Mouse (Mus musculus) stomach, embryonic 14.5 days (tissue): Measurements from ENCODE around the gene Zbtb5. TPM values are rescaled to one million over a fixed set of nuclear protein-coding genes. Genes with fewer than 3 reads are reported as not detected.
"Not testable (repeated sequence)": the region's sequence is repeated elsewhere in the genome, so short reads cannot be mapped to it uniquely, and the experiment has no call there.

Experiments
- ATAC-seq: fragments of 200-750 bp; cut with Nextera tagmentation; 2 replicates; pipeline ENCODE4 v1.8.0; 2017; ENCODE audit warnings: low read depth, moderate TSS enrichment; ENCODE audit not compliant: insufficient number of reproducible peaks, insufficient read depth, low FRiP score
- H3K27ac ChIP-seq: fragments of 300-500 bp; sonication (generic); 2 replicates; pipeline ENCODE4 v1.5.1; 2014; ENCODE audit warnings: mild to moderate bottlenecking, low read length, moderate library complexity, mixed read lengths
- H3K27me3 ChIP-seq: fragments of 300-500 bp; sonication (generic); 2 replicates; pipeline ENCODE4 v1.6.1; 2014; ENCODE audit warnings: low read length, control low read depth, mixed read lengths; ENCODE audit not compliant: control insufficient read depth, insufficient read depth
- H3K36me3 ChIP-seq: fragments of 300-500 bp; sonication (generic); 2 replicates; pipeline ENCODE4 v1.6.1; 2014; ENCODE audit warnings: mild to moderate bottlenecking, control low read depth, low read length, moderate library complexity, mixed read lengths; ENCODE audit not compliant: control insufficient read depth, insufficient read depth
- H3K4me1 ChIP-seq: fragments of 300-500 bp; sonication (generic); 2 replicates; pipeline ENCODE4 v1.6.1; 2014; ENCODE audit warnings: low read length, control low read depth, mixed read lengths; ENCODE audit not compliant: control insufficient read depth, insufficient read depth
- H3K4me2 ChIP-seq: fragments of 300-500 bp; sonication (generic); replicated peaks from 2 replicates; pipeline ENCODE4 v1.6.1; 2014; ENCODE audit warnings: low read depth, low read length, control low read depth
- H3K4me3 ChIP-seq: fragments of 300-500 bp; sonication (generic); 2 replicates; pipeline ENCODE4 v1.5.1; 2014; ENCODE audit warnings: low read depth, low read length, control low read depth
- H3K9ac ChIP-seq: fragments of 300-500 bp; sonication (generic); replicated peaks from 2 replicates; pipeline ENCODE4 v1.6.1; 2014; ENCODE audit warnings: low read depth, mild to moderate bottlenecking, control low read depth, low read length, moderate library complexity, mixed read lengths
- H3K9me3 ChIP-seq: fragments of 300-500 bp; sonication (generic); 2 replicates; pipeline ENCODE4 v1.6.1; 2016; ENCODE audit warnings: low read depth, low read length, control low read depth; ENCODE audit not compliant: control insufficient read depth
- WGBS: fragments of 180-500 bp; shearing (Covaris S2); extraction: QIAGEN DNeasy Blood & Tissue Kit; methylation state at CpG from one replicate; pipeline ENCODE4 v1.1.7; 2014; 5-methylcytosine and 5-hydroxymethylcytosine counted together
- polyA plus RNA-seq: library from polyadenylated mRNA; unstranded; fragments of >200 nt; fragmentation: Nextera tagmentation; extraction: Ambion mirVana; gene quantifications from 2 replicates; pipeline ENCODE4 v1.2.1, GENCODE M21; 2014

Gene Zbtb5
- 25.4 and 25.6 TPM in 2 replicates for polyA plus RNA-seq

DNA sequence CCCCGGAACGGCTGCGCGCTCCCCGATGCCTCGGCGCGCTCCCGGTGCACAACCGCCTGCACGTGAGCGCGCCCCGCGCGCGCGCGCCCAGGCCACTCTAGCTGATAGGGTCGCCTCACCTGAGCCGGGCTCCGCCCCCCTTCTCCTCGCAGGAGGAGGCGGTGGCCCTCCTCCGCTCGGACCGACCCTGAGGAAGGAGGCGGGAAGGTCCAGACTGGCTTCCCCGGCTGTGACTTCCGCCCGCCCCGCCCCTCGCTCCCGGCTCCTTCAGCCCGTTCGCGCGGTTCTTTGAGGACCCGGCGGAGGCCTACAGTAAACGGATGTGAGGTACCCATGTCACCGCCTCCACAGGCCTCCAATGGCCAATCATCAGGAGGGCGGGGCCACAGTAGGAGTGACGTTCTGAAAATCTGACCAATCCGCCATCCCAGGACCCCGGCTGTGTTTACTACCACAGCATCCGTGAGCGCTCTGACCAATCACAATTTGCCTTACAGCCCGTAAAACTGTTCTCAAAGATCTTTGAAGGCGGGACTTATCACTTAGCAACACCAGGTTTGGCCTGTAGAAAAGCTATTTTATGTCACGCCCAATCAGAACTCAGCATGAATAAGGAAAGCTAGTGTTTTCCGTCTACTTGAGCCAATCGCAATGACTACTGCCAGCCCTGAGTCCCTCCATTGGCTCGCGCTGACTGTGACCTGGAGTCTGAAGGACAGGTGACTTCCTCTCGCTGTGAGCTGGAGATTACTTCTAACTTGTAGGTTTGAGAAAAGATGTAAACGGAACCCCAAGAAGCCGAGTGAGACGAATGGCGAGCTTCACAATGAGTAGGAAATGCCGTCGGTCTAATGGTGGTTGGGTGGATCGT lies at the start of gene Zbtb5:
Gene Zbtb5, minus strand, starts transcription at position 308 of the 871 bp plus-strand sequence.
- peak within 1 kb of the TSS; percentile 92 for H3K27ac ChIP-seq
- no peaks in the 10 kb centered on the region for H3K27me3 ChIP-seq
- H3K4me1 ChIP-seq: peaks cover 16% of the 10 kb centered on the region
- no peaks in the 10 kb centered on the region for H3K36me3 ChIP-seq
- peak within 1 kb of the TSS; percentile 68 for H3K4me2 ChIP-seq
- H3K9ac ChIP-seq: peak within 1 kb of the TSS; percentile 72
- no peaks in the 10 kb centered on the region for H3K9me3 ChIP-seq
- ATAC-seq: peak; percentile 98
- WGBS: under 1% methylated on average over 58 of the region's 63 CpGs
- H3K4me3 ChIP-seq: peak within 1 kb of the TSS; percentile 79

DNA sequence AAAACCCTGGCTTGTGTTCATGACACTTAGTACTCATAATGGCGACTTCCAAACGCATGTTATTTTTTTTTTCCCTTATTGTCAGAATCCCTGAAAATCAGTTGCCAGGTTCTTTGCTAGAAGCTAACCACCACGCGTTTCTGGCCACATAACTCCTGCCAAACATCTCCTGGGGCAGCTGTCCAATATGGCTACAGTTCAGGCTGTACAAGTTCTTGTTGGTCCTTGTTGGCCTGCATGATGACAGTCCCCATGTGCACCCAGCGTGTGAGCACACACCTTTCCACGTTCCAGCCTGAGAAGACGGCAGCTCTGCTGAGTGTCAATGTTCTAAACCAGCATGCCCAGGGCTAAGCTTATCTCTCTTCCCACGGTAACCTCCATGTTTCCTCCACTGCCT lies 43.2 kb upstream of the Zbtb5 start:
- Histone ChIP-seq H3K4me1 (no peaks in the 10 kb centered on the region), H3K36me3 (peaks cover 17% of the 10 kb centered on the region), H3K27ac (no peak overlapping the region), H3K4me2 (no peak overlapping the region), H3K9ac (no peak overlapping the region), H3K27me3 (no peaks in the 10 kb centered on the region), H3K4me3 (no peak overlapping the region), H3K9me3 (no peaks in the 10 kb centered on the region)
- ATAC-seq: no peak
- 87% methylated on average over 8 of the region's 8 CpGs for WGBS

DNA sequence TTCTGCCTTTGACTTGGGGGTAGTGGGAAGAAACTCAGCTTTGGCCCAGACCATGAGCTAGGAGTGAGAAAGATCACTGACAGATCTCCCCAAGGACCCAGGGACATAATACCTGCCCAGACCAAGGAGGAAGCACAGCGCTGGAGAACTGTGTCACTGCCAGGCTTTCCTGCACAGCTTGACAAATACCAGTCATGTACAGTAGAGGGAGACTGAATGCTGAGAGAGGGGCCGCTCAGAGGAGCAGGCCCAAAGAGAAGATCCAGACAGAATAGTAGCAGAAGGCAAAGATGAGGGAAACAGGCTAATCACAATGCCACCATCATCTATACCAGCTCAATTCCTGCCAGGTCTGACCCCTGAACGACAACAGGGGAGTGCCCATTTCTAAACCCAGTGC lies 42.6 kb upstream of the Zbtb5 start:
- no peak overlapping the region for H3K27ac ChIP-seq
- ATAC-seq: no peak
- WGBS: 52% methylated on average over 3 of the region's 3 CpGs
- H3K9ac ChIP-seq: no peak overlapping the region
- H3K4me3 ChIP-seq: no peak overlapping the region
- no peak overlapping the region for H3K4me2 ChIP-seq
- H3K27me3 ChIP-seq: no peaks in the 10 kb centered on the region
- H3K36me3 ChIP-seq: peaks cover 17% of the 10 kb centered on the region
- no peaks in the 10 kb centered on the region for H3K4me1 ChIP-seq
- no peaks in the 10 kb centered on the region for H3K9me3 ChIP-seq

DNA sequence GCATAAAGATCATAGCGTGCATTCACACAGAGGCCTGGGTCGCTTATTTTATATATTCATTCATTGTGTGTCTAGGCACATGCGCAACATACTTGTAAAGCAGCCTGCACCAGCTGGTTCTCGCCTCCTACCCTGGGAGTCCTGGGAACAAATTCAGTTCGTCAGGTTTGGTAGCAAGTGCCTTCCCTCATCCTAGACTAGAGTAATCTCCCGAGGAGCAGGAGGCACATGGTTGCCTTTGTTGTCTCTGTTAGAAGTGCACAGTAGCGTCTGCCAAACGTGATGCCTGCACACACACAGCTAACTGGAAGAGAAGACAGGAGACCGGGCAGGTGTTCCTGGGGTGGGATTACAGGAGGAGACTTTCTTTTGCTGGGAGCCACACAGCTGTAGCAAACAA lies 35.7 kb upstream of the Zbtb5 start:
- ATAC-seq: no peak
- H3K27me3 ChIP-seq: no peaks in the 10 kb centered on the region
- no peak overlapping the region for H3K27ac ChIP-seq
- no peak overlapping the region for H3K4me3 ChIP-seq
- no peaks in the 10 kb centered on the region for H3K9me3 ChIP-seq
- WGBS: 78% methylated on average over 9 of the region's 9 CpGs
- peaks cover 23% of the 10 kb centered on the region for H3K36me3 ChIP-seq
- H3K4me1 ChIP-seq: no peaks in the 10 kb centered on the region
- no peak overlapping the region for H3K4me2 ChIP-seq
- H3K9ac ChIP-seq: no peak overlapping the region

DNA sequence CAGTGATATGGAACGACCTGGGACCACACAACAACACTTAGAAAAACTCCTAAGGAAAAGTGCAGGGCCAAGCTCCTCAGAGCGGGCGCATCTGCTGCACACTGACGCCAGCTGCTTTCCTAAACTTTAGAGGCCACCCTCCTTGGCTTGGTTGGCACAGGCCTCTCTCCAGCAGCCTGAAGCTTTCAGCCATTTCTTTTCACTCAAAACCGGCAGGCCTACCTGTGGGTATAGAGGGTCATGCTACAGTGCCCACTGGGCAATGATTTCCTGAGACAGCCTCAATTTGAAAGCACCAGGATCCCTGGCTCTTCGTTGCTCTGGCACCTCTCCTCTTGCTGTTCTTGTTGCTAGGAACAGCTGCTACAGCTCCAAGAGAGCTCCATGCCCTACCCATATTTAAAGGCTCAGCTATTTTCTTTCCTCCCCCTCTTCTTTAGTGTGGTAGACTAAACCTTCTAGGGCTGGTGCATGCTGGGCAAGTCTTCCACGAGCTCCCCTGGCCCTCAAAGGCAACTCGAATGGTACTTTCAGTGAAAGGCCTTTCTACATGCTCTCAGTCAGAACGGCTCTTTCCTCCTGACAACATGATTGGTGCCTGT lies 35.2 kb upstream of the Zbtb5 start:
- Histone ChIP-seq H3K9me3 (no peaks in the 10 kb centered on the region), H3K4me1 (no peaks in the 10 kb centered on the region), H3K9ac (no peak overlapping the region), H3K27ac (no peak overlapping the region), H3K4me2 (no peak overlapping the region), H3K36me3 (peaks cover 24% of the 10 kb centered on the region), H3K4me3 (no peak overlapping the region), H3K27me3 (no peaks in the 10 kb centered on the region)
- no peak for ATAC-seq
- WGBS: 86% methylated on average over 9 of the region's 9 CpGs

DNA sequence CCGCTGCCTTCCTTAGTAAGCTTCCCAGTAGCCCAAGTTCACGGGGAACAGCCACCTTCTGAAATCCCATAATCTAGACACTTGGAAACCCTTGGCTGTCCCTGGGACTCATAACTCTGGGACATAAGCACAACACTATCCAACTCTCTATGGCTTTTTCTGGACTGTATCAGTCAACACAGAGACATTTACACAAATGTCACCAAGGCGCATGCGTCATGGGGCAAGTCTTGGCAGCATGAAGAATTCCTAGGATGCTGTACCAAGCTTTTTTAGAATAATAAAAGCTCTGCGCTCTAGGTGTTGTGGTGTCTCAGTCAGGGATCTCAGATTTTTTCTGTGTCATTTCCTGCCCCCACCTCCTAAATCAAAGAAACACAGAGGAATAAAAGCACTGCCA lies 34.5 kb upstream of the Zbtb5 start:
- peaks cover 29% of the 10 kb centered on the region for H3K36me3 ChIP-seq
- H3K4me2 ChIP-seq: no peak overlapping the region
- 93% methylated on average over 5 of the region's 5 CpGs for WGBS
- H3K4me3 ChIP-seq: no peak overlapping the region
- no peaks in the 10 kb centered on the region for H3K4me1 ChIP-seq
- ATAC-seq: no peak
- no peak overlapping the region for H3K9ac ChIP-seq
- no peaks in the 10 kb centered on the region for H3K27me3 ChIP-seq
- H3K27ac ChIP-seq: no peak overlapping the region
- H3K9me3 ChIP-seq: no peaks in the 10 kb centered on the region

DNA sequence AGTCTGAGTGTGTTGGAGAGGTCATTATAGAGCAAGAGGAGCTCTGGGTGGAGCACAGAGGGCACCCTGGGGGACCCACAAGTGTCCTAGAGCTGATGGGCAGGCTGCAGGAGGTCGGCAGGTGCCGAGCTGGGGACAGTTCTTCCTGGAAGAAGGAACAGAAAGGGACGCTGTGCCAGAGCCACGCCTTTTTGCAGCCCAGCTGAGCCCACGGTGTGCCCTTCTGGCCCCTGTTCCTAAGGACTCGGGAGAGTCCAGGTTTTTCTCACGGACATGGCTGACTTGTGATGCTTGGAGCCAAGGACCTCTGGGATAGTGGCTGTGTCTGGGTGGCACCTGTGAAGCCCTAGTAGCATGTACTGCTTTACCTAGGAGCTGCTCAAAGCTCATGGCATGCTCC lies 28.6 kb upstream of the Zbtb5 start:
- ATAC-seq: no peak
- H3K4me1 ChIP-seq: no peaks in the 10 kb centered on the region
- H3K4me3 ChIP-seq: no peak overlapping the region
- 83% methylated on average over 7 of the region's 7 CpGs for WGBS
- H3K4me2 ChIP-seq: no peak overlapping the region
- H3K27ac ChIP-seq: no peak overlapping the region
- H3K27me3 ChIP-seq: no peaks in the 10 kb centered on the region
- peaks cover 37% of the 10 kb centered on the region for H3K36me3 ChIP-seq
- H3K9ac ChIP-seq: no peak overlapping the region
- no peaks in the 10 kb centered on the region for H3K9me3 ChIP-seq

DNA sequence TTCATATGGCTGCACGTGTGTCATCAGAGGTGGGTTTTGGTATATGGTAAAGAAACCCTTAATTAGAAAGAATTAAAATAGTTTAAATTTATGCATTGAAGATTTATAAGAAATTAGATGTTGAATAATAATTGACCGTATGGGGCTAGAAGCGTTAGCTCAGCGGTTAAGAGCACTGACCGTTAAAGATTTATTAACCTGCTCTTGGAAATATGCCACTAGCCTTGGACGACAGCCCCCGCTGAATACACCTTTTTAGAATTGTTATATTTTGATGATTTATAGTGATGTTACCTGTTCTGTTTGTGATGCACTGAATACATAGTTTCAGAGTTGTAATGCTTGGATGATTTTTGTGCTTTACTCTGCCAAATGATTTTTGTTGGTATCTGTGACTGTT lies 27.3 kb upstream of the Zbtb5 start:
- not testable (repeated sequence) for H3K4me2 ChIP-seq, H3K4me1 ChIP-seq, H3K27ac ChIP-seq, H3K9me3 ChIP-seq, H3K9ac ChIP-seq, H3K27me3 ChIP-seq, ATAC-seq, H3K4me3 ChIP-seq
- peaks cover 36% of the 10 kb centered on the region for H3K36me3 ChIP-seq
- 83% methylated on average over 7 of the region's 7 CpGs for WGBS
